Mouse (Mus musculus): Measurements from ENCODE around the gene Lpar1. TPM values are rescaled to one million over a fixed set of nuclear protein-coding genes. Genes with fewer than 3 reads are reported as not detected.

Lpar1 gene
- total and polyA plus RNA-seq, 2 experiments from 2014 or later = 14.3 to 24.3 TPM

GRCm38 (mm10) chr4:58557001-58557400, 3.3 kb upstream of the Lpar1 start:
- H3K36me3 ChIP-seq (ENCODE audit: insufficient read depth, low read length) = no peaks in the 10 kb centered on the region
- H3K9ac ChIP-seq (replicated peaks; ENCODE audit: low read length) = no peak overlapping the region
- no peaks in the 10 kb centered on the region for H3K4me1 ChIP-seq (ENCODE audit: insufficient read depth, low read length)
- no peak for ATAC-seq
- H3K4me2 ChIP-seq (ENCODE audit: low read depth, low read length) = no peak overlapping the region
- H3K9me3 ChIP-seq (ENCODE audit: low read length) = no peaks in the 10 kb centered on the region
- no peak for DNase-seq (ENCODE audit: low spot score)
- no peak overlapping the region for H3K4me3 ChIP-seq (ENCODE audit: low read length)
- no peak for TF ChIP-seq CTCF (IDR thresholded peaks at IDR 0.05; ENCODE audit: low read depth)
- H3K27ac ChIP-seq = no peak overlapping the region
- WGBS = 85% methylated on average over 3 of the region's 3 CpGs
- H3K27me3 ChIP-seq (ENCODE audit: insufficient read depth, low read length) = no peaks in the 10 kb centered on the region

GRCm38 (mm10) chr4:58554359-58554838, 701 bp upstream of the Lpar1 start:
- 46% methylated on average over 10 of the region's 10 CpGs for WGBS
- H3K4me2 ChIP-seq (ENCODE audit: low read depth, low read length) = peak overlapping the region; percentile 99; the same call in 1 of the 2 replicates

GRCm38 (mm10) chr4:58552731-58553630, 717 bp downstream of the Lpar1 start:
- H3K4me1 ChIP-seq (ENCODE audit: insufficient read depth, low read length) = no peaks in the 10 kb centered on the region
- peak overlapping the region; percentile 99 for H3K4me2 ChIP-seq (ENCODE audit: low read depth, low read length)
- H3K27me3 ChIP-seq (ENCODE audit: insufficient read depth, low read length) = no peaks in the 10 kb centered on the region
- peak overlapping the region; percentile 72 for H3K4me3 ChIP-seq (ENCODE audit: low read length)
- no peak for TF ChIP-seq CTCF (IDR thresholded peaks at IDR 0.05; ENCODE audit: low read depth)
- DNase-seq (ENCODE audit: low spot score) = peak; percentile 77
- no peaks in the 10 kb centered on the region for H3K36me3 ChIP-seq (ENCODE audit: insufficient read depth, low read length)
- under 1% methylated on average over 63 of the region's 71 CpGs for WGBS
- ATAC-seq = peak; percentile 93
- H3K9ac ChIP-seq (replicated peaks; ENCODE audit: low read length) = peak overlapping the region; percentile 51
- no peaks in the 10 kb centered on the region for H3K9me3 ChIP-seq (ENCODE audit: low read length)
- H3K27ac ChIP-seq = peak overlapping the region; percentile 32; the same call in 1 of the 2 replicates

More at GRCm38 (mm10) chr4:58554359-58554838, 701 bp upstream of the Lpar1 start:
- Histone ChIP-seq H3K4me3 (ENCODE audit: low read length) (no peak overlapping the region), H3K36me3 (ENCODE audit: insufficient read depth, low read length) (no peaks in the 10 kb centered on the region), H3K27me3 (ENCODE audit: insufficient read depth, low read length) (no peaks in the 10 kb centered on the region), H3K4me1 (ENCODE audit: insufficient read depth, low read length) (no peaks in the 10 kb centered on the region), H3K9ac (replicated peaks; ENCODE audit: low read length) (no peak overlapping the region), H3K9me3 (ENCODE audit: low read length) (no peaks in the 10 kb centered on the region), H3K27ac (no peak overlapping the region)
- DNase-seq (ENCODE audit: low spot score) = no peak
- ATAC-seq = no peak
- TF ChIP-seq CTCF (IDR thresholded peaks at IDR 0.05; ENCODE audit: low read depth) = no peak

- no peaks in the 10 kb centered on the region for H3K4me1 ChIP-seq (ENCODE audit: insufficient read depth, low read length)
- no peak overlapping the region; the same call in 1 of the 2 replicates for H3K9ac ChIP-seq (replicated peaks; ENCODE audit: low read length)
- H3K4me3 ChIP-seq (ENCODE audit: low read length) = peak overlapping the region; percentile 72
- no peak for TF ChIP-seq CTCF (IDR thresholded peaks at IDR 0.05; ENCODE audit: low read depth)
- no peak for ATAC-seq
- H3K4me2 ChIP-seq (ENCODE audit: low read depth, low read length) = peak overlapping the region; percentile 99
- H3K27ac ChIP-seq = no peak overlapping the region
- no peaks in the 10 kb centered on the region for H3K36me3 ChIP-seq (ENCODE audit: insufficient read depth, low read length)
- no peaks in the 10 kb centered on the region for H3K9me3 ChIP-seq (ENCODE audit: low read length)
- 10% methylated on average over 10 of the region's 10 CpGs for WGBS
- no peak for DNase-seq (ENCODE audit: low spot score)
- H3K27me3 ChIP-seq (ENCODE audit: insufficient read depth, low read length) = no peaks in the 10 kb centered on the region
Observed at GRCm38 (mm10) chr4:58552229-58552628, 1.5 kb downstream of the Lpar1 start.

GRCm38 (mm10) chr4:58551820-58552219, 1.9 kb downstream of the Lpar1 start:
- 6% methylated on average over 4 of the region's 4 CpGs for WGBS
- peak overlapping the region; percentile 99; the same call in 1 of the 2 replicates for H3K4me2 ChIP-seq (ENCODE audit: low read depth, low read length)
- H3K4me3 ChIP-seq (ENCODE audit: low read length) = peak overlapping the region; percentile 72
- H3K9ac ChIP-seq (replicated peaks; ENCODE audit: low read length) = no peak overlapping the region
- H3K9me3 ChIP-seq (ENCODE audit: low read length) = no peaks in the 10 kb centered on the region
- DNase-seq (ENCODE audit: low spot score) (peak; percentile 71), ATAC-seq (no peak)
- no peaks in the 10 kb centered on the region for H3K27me3 ChIP-seq (ENCODE audit: insufficient read depth, low read length)
- H3K27ac ChIP-seq = no peak overlapping the region
- no peaks in the 10 kb centered on the region for H3K36me3 ChIP-seq (ENCODE audit: insufficient read depth, low read length)
- peak; percentile 77 for TF ChIP-seq CTCF (IDR thresholded peaks at IDR 0.05; ENCODE audit: low read depth)
- H3K4me1 ChIP-seq (ENCODE audit: insufficient read depth, low read length) = no peaks in the 10 kb centered on the region

GRCm38 (mm10) chr4:58547725-58548124, 6.0 kb downstream of the Lpar1 start:
- Histone ChIP-seq H3K9me3 (ENCODE audit: low read length) (no peaks in the 10 kb centered on the region), H3K4me1 (ENCODE audit: insufficient read depth, low read length) (no peaks in the 10 kb centered on the region), H3K27me3 (ENCODE audit: insufficient read depth, low read length) (no peaks in the 10 kb centered on the region), H3K27ac (no peak overlapping the region), H3K36me3 (ENCODE audit: insufficient read depth, low read length) (no peaks in the 10 kb centered on the region), H3K4me2 (ENCODE audit: low read depth, low read length) (no peak overlapping the region), H3K9ac (replicated peaks; ENCODE audit: low read length) (no peak overlapping the region), H3K4me3 (ENCODE audit: low read length) (no peak overlapping the region)
- no peak for TF ChIP-seq CTCF (IDR thresholded peaks at IDR 0.05; ENCODE audit: low read depth)
- no peak for ATAC-seq
- DNase-seq (ENCODE audit: low spot score) = no peak
- 79% methylated on average over 9 of the region's 9 CpGs for WGBS

GRCm38 (mm10) chr4:58547273-58547565, 6.5 kb downstream of the Lpar1 start:
- ATAC-seq (no peak), DNase-seq (ENCODE audit: low spot score) (peak; percentile 12)
- no peak overlapping the region for H3K4me2 ChIP-seq (ENCODE audit: low read depth, low read length)
- no peak overlapping the region for H3K27ac ChIP-seq
- no peak overlapping the region for H3K4me3 ChIP-seq (ENCODE audit: low read length)
- H3K9ac ChIP-seq (replicated peaks; ENCODE audit: low read length) = no peak overlapping the region
- H3K36me3 ChIP-seq (ENCODE audit: insufficient read depth, low read length) = no peaks in the 10 kb centered on the region
- no peaks in the 10 kb centered on the region for H3K4me1 ChIP-seq (ENCODE audit: insufficient read depth, low read length)
- no peak for TF ChIP-seq CTCF (IDR thresholded peaks at IDR 0.05; ENCODE audit: low read depth)
- H3K27me3 ChIP-seq (ENCODE audit: insufficient read depth, low read length) = no peaks in the 10 kb centered on the region
- H3K9me3 ChIP-seq (ENCODE audit: low read length) = no peaks in the 10 kb centered on the region
- WGBS = 85% methylated on average over 4 of the region's 4 CpGs

Measured in hindbrain, postnatal 0 days (tissue).